Mouse (Mus musculus) erythroblast, embryonic 14.5 days (primary cell): Measurements from ENCODE around the gene Kyat1.

ENCODE experiments used
- GATA1 ChIP-seq: IDR thresholded peaks from 2 replicates; pipeline ENCODE4 v1.6.1; 2012; ENCODE audit warnings: low read length, inconsistent platforms, mixed read lengths
- TAL1 ChIP-seq: IDR thresholded peaks from 3 replicates; pipeline ENCODE4 v1.6.1; 2012; ENCODE audit warnings: low read length, inconsistent platforms, mixed read lengths

- no peak for TF ChIP-seq GATA1
- TF ChIP-seq TAL1, result no peak
These were observed 37.7 kb upstream of the Kyat1 start for GRCm38 (mm10) chr2:30243391-30243790.
